Mouse (Mus musculus): Measurements from ENCODE around the gene Amigo1. TPM values are rescaled to one million over a fixed set of nuclear protein-coding genes. Genes with fewer than 3 reads are reported as not detected.

Gene Amigo1
- 2.8 and 2.9 TPM in 2 replicates for polyA plus RNA-seq (2015; fragmentation: Nextera tagmentation; extraction: Ambion mirVana)

DNA sequence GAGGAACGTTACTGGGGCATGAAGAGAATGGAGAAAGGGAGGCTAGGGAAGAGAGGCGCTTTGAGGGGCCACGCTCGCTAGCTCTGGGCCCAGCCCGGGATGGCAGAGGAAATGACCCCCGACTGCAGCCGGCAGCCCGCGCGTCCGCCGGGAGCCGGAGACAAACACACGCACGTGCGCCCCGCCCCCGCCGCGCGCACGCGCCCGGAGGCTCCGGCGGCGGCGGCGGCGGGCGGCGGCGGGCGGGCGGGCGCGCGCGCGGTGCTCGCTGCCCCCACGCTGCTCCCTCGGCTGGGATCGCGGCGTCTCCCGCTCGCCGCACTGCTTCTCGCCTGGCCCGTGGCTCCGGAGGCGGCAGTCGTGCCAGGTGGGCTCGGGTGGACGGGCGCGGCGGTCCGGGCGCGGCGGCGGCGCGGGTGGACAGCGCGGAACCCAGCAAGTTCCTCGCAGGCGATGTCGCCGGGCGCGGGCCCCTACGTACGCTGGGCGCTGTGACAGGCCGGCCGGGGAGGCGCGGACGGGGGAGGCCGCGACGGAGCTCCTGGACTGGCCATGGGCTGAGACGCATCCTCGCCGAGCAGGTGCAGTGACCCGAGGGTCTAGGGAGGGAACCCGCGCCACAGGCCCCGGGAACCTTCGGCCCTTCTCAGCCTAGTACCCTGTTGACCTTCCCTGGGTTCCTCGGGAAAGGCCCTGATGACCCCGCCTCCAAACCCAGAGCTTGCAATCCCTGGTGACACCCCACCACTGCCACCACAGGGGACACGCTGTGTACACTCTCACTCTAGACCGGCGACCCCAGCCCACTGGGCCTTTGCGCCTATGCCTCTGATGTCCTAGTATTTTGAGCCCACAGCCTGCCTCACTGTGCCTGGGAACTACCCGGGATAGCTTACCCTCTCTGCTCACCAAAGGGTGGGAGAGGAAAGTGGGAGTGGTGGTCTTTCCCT lies at the start of gene Amigo1:
Amigo1 (plus strand) TSS at position 238 of the 950 bp plus-strand sequence.
- H3K9ac ChIP-seq (ENCODE audit: low read depth, low read length), result peak within 1 kb of the TSS; percentile 67
- peak; percentile 58 for ATAC-seq
- H3K36me3 ChIP-seq (ENCODE audit: control insufficient read depth, insufficient read depth), result no peaks in the 10 kb centered on the region; the same call in 1 of the 2 replicates
- peak within 1 kb of the TSS; percentile 71 for H3K4me3 ChIP-seq (ENCODE audit: low read depth, low read length)
- no peaks in the 10 kb centered on the region for H3K27me3 ChIP-seq (replicated peaks; ENCODE audit: control insufficient read depth, insufficient read depth, low read length)
- H3K27ac ChIP-seq (ENCODE audit: low read depth, low read length), result no peak within 1 kb of the TSS
- 0 out of 2 replicates have a peak, but pooled peaks cover 2% of the 10 kb centered on the region for H3K4me1 ChIP-seq (replicated peaks; ENCODE audit: control insufficient read depth, insufficient read depth, low read length)
- H3K4me2 ChIP-seq (replicated peaks; ENCODE audit: low read depth), result peak within 1 kb of the TSS; percentile 92
- WGBS, result 3% methylated on average over 91 of the region's 100 CpGs
- TF ChIP-seq CTCF (IDR thresholded peaks at IDR 0.05; ENCODE audit: low read depth), result no peak
- no peaks in the 10 kb centered on the region for H3K9me3 ChIP-seq (ENCODE audit: control insufficient read depth)

DNA sequence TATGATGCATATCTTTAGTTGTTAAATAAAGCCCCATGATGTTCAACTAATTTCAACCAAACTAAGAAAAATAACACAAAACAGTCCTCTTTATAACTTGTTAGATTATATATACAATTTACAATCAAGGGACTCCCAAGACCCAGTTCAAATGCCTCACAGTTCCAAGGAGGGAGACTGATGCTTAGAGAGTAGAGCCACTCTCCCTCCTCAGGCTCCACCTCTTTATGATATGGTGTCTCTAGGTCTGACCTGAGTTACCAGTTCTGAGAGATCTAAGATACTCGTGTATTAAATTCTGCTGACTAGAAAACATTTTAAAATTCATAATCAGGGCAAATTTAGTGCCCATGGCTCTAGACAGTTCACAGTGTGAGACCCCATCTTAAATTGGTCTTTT lies 47.0 kb upstream of the Amigo1 start:
- 37% methylated on average over 1 of the region's 1 CpGs for WGBS
- no peak for ATAC-seq
- Histone ChIP-seq H3K27ac (ENCODE audit: low read depth, low read length) (no peak overlapping the region), H3K4me2 (replicated peaks; ENCODE audit: low read depth) (no peak overlapping the region), H3K27me3 (replicated peaks; ENCODE audit: control insufficient read depth, insufficient read depth, low read length) (no peaks in the 10 kb centered on the region), H3K9me3 (ENCODE audit: control insufficient read depth) (no peaks in the 10 kb centered on the region), H3K9ac (ENCODE audit: low read depth, low read length) (no peak overlapping the region), H3K4me1 (replicated peaks; ENCODE audit: control insufficient read depth, insufficient read depth, low read length) (no peaks in the 10 kb centered on the region; the same call in none of the 2 replicates), H3K36me3 (ENCODE audit: control insufficient read depth, insufficient read depth) (no peaks in the 10 kb centered on the region; the same call in 1 of the 2 replicates), H3K4me3 (ENCODE audit: low read depth, low read length) (no peak overlapping the region)
- no peak for TF ChIP-seq CTCF (IDR thresholded peaks at IDR 0.05; ENCODE audit: low read depth)

DNA sequence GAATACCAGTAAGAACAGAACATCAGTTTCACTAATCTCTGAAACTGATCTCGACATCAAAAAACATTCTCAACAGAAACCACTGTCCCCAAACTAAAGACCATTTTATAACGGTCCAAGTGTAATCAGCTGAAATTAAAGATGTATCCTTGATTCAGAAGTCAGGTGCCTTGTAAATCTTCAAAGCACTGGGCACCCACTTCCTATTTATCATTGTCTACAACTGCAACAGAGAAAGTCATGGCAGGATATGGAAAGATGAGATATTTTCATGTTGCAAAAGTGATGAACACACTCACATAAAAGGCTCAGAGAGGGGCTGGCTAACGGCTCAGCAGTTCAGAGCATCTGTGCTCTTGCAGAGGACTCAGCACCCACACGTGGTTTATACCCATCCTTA lies 45.3 kb upstream of the Amigo1 start:
- Histone ChIP-seq H3K27ac (ENCODE audit: low read depth, low read length) (no peak overlapping the region), H3K4me3 (ENCODE audit: low read depth, low read length) (no peak overlapping the region), H3K36me3 (ENCODE audit: control insufficient read depth, insufficient read depth) (no peaks in the 10 kb centered on the region; the same call in 1 of the 2 replicates), H3K9ac (ENCODE audit: low read depth, low read length) (no peak overlapping the region), H3K27me3 (replicated peaks; ENCODE audit: control insufficient read depth, insufficient read depth, low read length) (no peaks in the 10 kb centered on the region), H3K9me3 (ENCODE audit: control insufficient read depth) (no peaks in the 10 kb centered on the region), H3K4me2 (replicated peaks; ENCODE audit: low read depth) (no peak overlapping the region), H3K4me1 (replicated peaks; ENCODE audit: control insufficient read depth, insufficient read depth, low read length) (no peaks in the 10 kb centered on the region; the same call in none of the 2 replicates)
- WGBS, result 78% methylated on average over 4 of the region's 4 CpGs
- TF ChIP-seq CTCF (IDR thresholded peaks at IDR 0.05; ENCODE audit: low read depth), result no peak
- ATAC-seq, result no peak

DNA sequence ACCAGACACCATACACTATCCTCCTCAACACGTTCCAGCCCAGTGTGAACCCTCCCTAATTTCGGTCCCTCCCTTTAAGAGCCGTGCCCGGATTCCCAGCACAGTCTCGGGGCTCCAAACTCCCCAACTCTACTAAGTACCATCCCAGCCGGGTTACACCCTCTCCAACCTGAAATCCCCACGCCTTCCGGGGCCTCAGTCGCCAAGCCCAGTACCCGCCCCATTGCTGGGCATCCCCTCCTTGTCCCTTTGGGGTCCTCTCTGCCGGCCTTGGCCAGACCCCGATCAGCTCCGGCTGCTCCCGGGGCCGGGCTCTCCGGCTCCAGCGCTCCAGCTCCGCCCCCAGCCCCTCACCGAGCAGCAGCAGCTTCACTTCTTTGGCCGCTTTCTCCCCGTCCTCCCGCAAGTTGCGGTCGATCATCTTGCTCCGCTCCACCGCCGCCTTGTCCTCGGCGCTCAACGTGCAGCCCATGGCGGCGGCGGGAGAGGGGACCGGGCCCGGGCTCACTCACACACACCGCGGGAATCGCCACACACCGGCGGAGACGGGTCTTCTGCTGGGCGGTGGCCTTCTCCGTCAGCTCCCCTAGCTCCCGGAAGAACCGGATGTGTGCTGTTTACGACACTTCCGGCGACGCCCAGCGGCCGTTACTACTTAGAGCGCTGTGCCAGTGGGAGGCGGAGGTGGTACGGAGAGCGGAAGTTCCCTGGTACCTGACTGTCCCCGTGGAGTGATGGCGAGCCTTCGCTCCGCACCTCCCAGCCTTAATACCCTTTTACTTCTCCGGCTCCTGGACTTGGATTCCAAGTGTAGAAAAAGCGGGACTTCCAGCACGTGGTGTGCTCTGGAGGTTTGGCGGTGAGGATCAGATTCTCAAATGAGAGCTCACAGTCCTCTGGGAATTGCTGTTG lies 40.3 kb upstream of the Amigo1 start, which contains the start of gene Gnai3:
Gnai3 (minus strand) TSS at position 613 of the 912 bp plus-strand sequence.
- peak within 1 kb of the TSS; percentile 94 for H3K27ac ChIP-seq (ENCODE audit: low read depth, low read length)
- H3K4me1 ChIP-seq (replicated peaks; ENCODE audit: control insufficient read depth, insufficient read depth, low read length), result no peaks in the 10 kb centered on the region
- H3K9ac ChIP-seq (ENCODE audit: low read depth, low read length), result peak within 1 kb of the TSS; percentile 96
- peak within 1 kb of the TSS; percentile 99 for H3K4me3 ChIP-seq (ENCODE audit: low read depth, low read length)
- H3K4me2 ChIP-seq (replicated peaks; ENCODE audit: low read depth), result peak within 1 kb of the TSS; percentile 69
- peak; percentile 91 for ATAC-seq
- TF ChIP-seq CTCF (IDR thresholded peaks at IDR 0.05; ENCODE audit: low read depth), result no peak
- no peaks in the 10 kb centered on the region for H3K36me3 ChIP-seq (ENCODE audit: control insufficient read depth, insufficient read depth)
- H3K27me3 ChIP-seq (replicated peaks; ENCODE audit: control insufficient read depth, insufficient read depth, low read length), result no peaks in the 10 kb centered on the region
- no peaks in the 10 kb centered on the region for H3K9me3 ChIP-seq (ENCODE audit: control insufficient read depth)
- under 1% methylated on average over 63 of the region's 63 CpGs for WGBS

DNA sequence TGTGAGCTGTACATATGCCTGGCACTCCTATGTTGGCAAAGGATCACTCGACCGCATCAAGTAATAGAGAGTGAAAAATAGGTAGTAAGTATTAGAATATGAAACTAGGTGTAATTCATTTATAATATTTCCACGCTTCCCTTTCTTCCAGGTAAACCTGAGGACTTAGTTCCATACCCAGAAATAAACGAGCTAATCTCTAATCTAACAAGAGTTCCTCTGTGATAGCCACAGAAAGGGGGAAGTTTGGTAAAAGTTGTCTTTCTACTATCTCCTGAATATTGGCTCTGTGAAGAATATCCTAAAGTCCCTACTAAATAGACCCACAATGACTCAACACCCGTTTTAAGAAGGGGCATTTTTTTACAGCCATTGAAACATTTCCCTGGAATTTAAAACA lies 39.5 kb upstream of the Amigo1 start:
- no peak overlapping the region for H3K9ac ChIP-seq (ENCODE audit: low read depth, low read length)
- no peaks in the 10 kb centered on the region for H3K4me1 ChIP-seq (replicated peaks; ENCODE audit: control insufficient read depth, insufficient read depth, low read length)
- ATAC-seq, result no peak
- H3K9me3 ChIP-seq (ENCODE audit: control insufficient read depth), result no peaks in the 10 kb centered on the region
- no peak for TF ChIP-seq CTCF (IDR thresholded peaks at IDR 0.05; ENCODE audit: low read depth)
- H3K4me2 ChIP-seq (replicated peaks; ENCODE audit: low read depth), result peak overlapping the region; percentile 69
- peak overlapping the region; percentile 99 for H3K4me3 ChIP-seq (ENCODE audit: low read depth, low read length)
- H3K36me3 ChIP-seq (ENCODE audit: control insufficient read depth, insufficient read depth), result no peaks in the 10 kb centered on the region
- H3K27me3 ChIP-seq (replicated peaks; ENCODE audit: control insufficient read depth, insufficient read depth, low read length), result no peaks in the 10 kb centered on the region
- H3K27ac ChIP-seq (ENCODE audit: low read depth, low read length), result no peak overlapping the region
- WGBS, result 44% methylated on average over 5 of the region's 5 CpGs

Measured in intestine, postnatal 0 days (tissue).